Mouse (Mus musculus) testis, adult 2 months (tissue): Measurements from ENCODE around the gene Rpl9-ps6.

Experiments used
- CTCF ChIP-seq: fragments of 200-500 bp; IDR thresholded peaks from 2 replicates; pipeline ENCODE4 v1.5.1; 2012; ENCODE audit warnings: low read depth, mild to moderate bottlenecking, inconsistent platforms, low read length, moderate library complexity; ENCODE audit not compliant: control insufficient read depth, insufficient read depth, insufficient replicate concordance
- POLR2A ChIP-seq: fragments of 200-500 bp; IDR thresholded peaks from 2 replicates; pipeline ENCODE4 v1.6.1; 2012; ENCODE audit warnings: low read depth, mild to moderate bottlenecking, inconsistent platforms, low read length, moderate library complexity; ENCODE audit not compliant: control insufficient read depth

DNA sequence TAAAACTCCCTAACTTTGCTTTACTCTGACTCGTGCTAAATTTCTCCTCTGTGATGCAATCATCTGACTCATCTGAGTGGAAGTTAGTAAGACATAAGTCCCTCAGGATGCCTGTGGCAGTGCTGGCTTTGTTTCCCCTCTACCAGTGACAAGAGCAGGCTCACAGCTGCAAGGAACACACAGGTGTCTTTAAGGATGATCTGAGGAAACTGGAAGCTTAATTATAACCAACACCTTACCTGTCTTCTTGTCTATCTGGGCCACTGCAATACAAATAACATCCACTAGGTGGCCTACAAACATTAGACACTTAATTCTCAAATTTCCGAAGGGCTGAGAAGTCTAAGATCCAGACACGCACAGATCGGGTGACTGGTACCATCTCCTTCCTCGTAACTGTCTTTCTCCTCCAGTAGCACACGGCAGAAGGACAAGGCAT lies 3.7 kb upstream of the Rpl9-ps6 start:
- TF ChIP-seq POLR2A (no peak), CTCF (no peak)
